Mouse (Mus musculus) olfactory bulb, adult 2 months (tissue): ENCODE measurements around the gene Ulk4.
"Not testable (repeated sequence)": the region's sequence is repeated elsewhere in the genome, so short reads cannot be mapped to it uniquely, and the experiment has no call there.

ENCODE experiments used
- CTCF ChIP-seq: fragments of 200-500 bp; IDR thresholded peaks from 2 replicates; pipeline ENCODE4 v1.5.1; 2012; ENCODE audit warnings: low read depth, mild to moderate bottlenecking, low read length, moderate library complexity; ENCODE audit not compliant: insufficient read depth
- POLR2A ChIP-seq: fragments of 200-500 bp; IDR thresholded peaks from 2 replicates; pipeline ENCODE4 v1.6.1; 2012; ENCODE audit warnings: mild to moderate bottlenecking, low read depth, low read length, moderate library complexity; ENCODE audit not compliant: insufficient read depth

GRCm38 (mm10) chr9:121199146-121199685 lies 77.8 kb downstream of the Ulk4 start:
- TF ChIP-seq POLR2A, CTCF: not testable (repeated sequence)
